Mouse (Mus musculus) kidney, adult 2 months (tissue): ENCODE measurements around the gene Mogs. TPM values are rescaled to one million over a fixed set of nuclear protein-coding genes. Genes with fewer than 3 reads are reported as not detected.
A peak's percentile ranks its signal among the peaks of the same experiment; 100 is the strongest.

Experiments
- DNase-seq: peaks from one replicate; pipeline ENCODE4 v3.0.0; 2021
- H3K27ac ChIP-seq: fragments of 200-500 bp; 2 replicates; pipeline ENCODE4 v1.5.1; 2012; ENCODE audit warnings: low read depth, low read length, control low read depth, inconsistent platforms; ENCODE audit not compliant: insufficient read depth
- H3K27me3 ChIP-seq: fragments of 200-500 bp; replicated peaks from 2 replicates; pipeline ENCODE4 v1.6.1; 2012; ENCODE audit warnings: mild to moderate bottlenecking, moderate library complexity, low read length, inconsistent platforms; ENCODE audit not compliant: control insufficient read depth, insufficient read depth
- H3K36me3 ChIP-seq: fragments of 200-500 bp; 2 replicates; pipeline ENCODE4 v1.6.1; 2012; ENCODE audit warnings: mild to moderate bottlenecking, moderate library complexity, low read length, inconsistent platforms; ENCODE audit not compliant: control insufficient read depth, insufficient read depth
- H3K4me1 ChIP-seq: fragments of 200-500 bp; 2 replicates; pipeline ENCODE4 v1.6.1; 2011; ENCODE audit warnings: low read length; ENCODE audit not compliant: control insufficient read depth, insufficient read depth
- H3K4me3 ChIP-seq: fragments of 200-500 bp; 2 replicates; pipeline ENCODE4 v1.5.1; 2011; ENCODE audit warnings: mild to moderate bottlenecking, low read depth, low read length, control low read depth; ENCODE audit not compliant: insufficient read depth
- CTCF ChIP-seq: fragments of 200-500 bp; conservative IDR thresholded peaks from 2 replicates; pipeline ENCODE4 v1.5.1; 2011; ENCODE audit warnings: low read depth, mild to moderate bottlenecking, control low read depth, low read length, moderate library complexity, mixed read lengths; ENCODE audit not compliant: insufficient read depth, insufficient read length
- POLR2A ChIP-seq: fragments of 200-500 bp; IDR thresholded peaks from one replicate; pipeline ENCODE4 v1.6.1; 2011; ENCODE audit warnings: low read depth, low read length, control low read depth
- WGBS: fragments of 180-500 bp; shearing (Covaris S2); methylation state at CpG from one replicate; pipeline ENCODE4 v1.1.7; 2018; 5-methylcytosine and 5-hydroxymethylcytosine counted together
- polyA plus RNA-seq: library from polyadenylated mRNA; depleted of rRNA; stranded (reverse); fragments of >200 nt; gene quantifications from 2 replicates; pipeline ENCODE4 v1.2.3, GENCODE M21; 2012

Gene Mogs
- polyA plus RNA-seq, 1 experiment = 35.5 TPM

DNA sequence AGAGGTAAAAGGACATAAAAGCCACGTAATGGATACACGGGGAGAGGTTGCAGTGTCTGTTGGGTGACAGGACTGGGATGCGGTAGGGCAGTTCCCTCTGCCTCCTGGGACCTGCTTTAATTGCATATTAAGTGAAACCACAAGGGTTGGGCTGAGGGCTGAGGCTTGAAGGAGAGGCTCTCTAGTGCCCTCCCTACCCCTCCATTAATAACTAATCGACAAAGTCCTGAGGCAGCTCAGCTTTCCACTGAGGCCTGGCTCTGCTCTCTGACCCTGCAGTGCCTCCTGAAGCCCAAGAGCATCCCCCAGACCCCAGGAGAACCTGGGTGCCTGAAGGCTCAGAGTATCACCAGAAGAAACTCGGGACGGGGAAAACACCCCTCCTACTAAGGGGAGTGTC lies 30.8 kb upstream of the Mogs start:
- WGBS = 30% methylated on average over 6 of the region's 6 CpGs
- 0 out of 2 replicates have a peak, but pooled peaks cover 1% of the 10 kb centered on the region for H3K27me3 ChIP-seq
- no peak overlapping the region for H3K4me3 ChIP-seq
- H3K36me3 ChIP-seq = no peaks in the 10 kb centered on the region
- H3K27ac ChIP-seq = no peak overlapping the region
- peak; percentile 39 for DNase-seq
- no peaks in the 10 kb centered on the region for H3K4me1 ChIP-seq
- TF ChIP-seq POLR2A = no peak

GRCm38 (mm10) chr6:83086121-83087035 lies 28.9 kb upstream of the Mogs start, which contains the start of gene Lbx2:
TSS of gene Lbx2 (plus strand) at chr6:83086367.
- no peaks in the 10 kb centered on the region for H3K36me3 ChIP-seq
- DNase-seq = no peak
- H3K4me3 ChIP-seq = peak within 1 kb of the TSS; percentile 48
- peak within 1 kb of the TSS; percentile 40 for H3K27ac ChIP-seq
- H3K4me1 ChIP-seq = no peaks in the 10 kb centered on the region
- H3K27me3 ChIP-seq = 0 out of 2 replicates have a peak, but pooled peaks cover 1% of the 10 kb centered on the region
- 14% methylated on average over 42 of the region's 42 CpGs for WGBS
- no peak for TF ChIP-seq POLR2A
- TF ChIP-seq CTCF = no peak

GRCm38 (mm10) chr6:83087205-83087925 lies 27.9 kb upstream of the Mogs start:
- peak; percentile 65 for DNase-seq
- 23% methylated on average over 47 of the region's 47 CpGs for WGBS
- H3K36me3 ChIP-seq = no peaks in the 10 kb centered on the region
- TF ChIP-seq POLR2A (no peak), CTCF (no peak)
- peak overlapping the region; percentile 40 for H3K27ac ChIP-seq
- peak overlapping the region; percentile 48 for H3K4me3 ChIP-seq
- no peaks in the 10 kb centered on the region for H3K4me1 ChIP-seq
- 0 out of 2 replicates have a peak, but pooled peaks cover 1% of the 10 kb centered on the region for H3K27me3 ChIP-seq

GRCm38 (mm10) chr6:83087926-83088260 lies 27.4 kb upstream of the Mogs start:
- 0 out of 2 replicates have a peak, but pooled peaks cover 3% of the 10 kb centered on the region for H3K4me1 ChIP-seq
- 47% methylated on average over 9 of the region's 9 CpGs for WGBS
- TF ChIP-seq POLR2A = no peak
- TF ChIP-seq CTCF = no peak
- H3K27ac ChIP-seq = 0 out of 2 replicates have a peak overlapping the region, but pooled peaks have one; percentile 40
- no peaks in the 10 kb centered on the region for H3K36me3 ChIP-seq
- DNase-seq = no peak
- H3K4me3 ChIP-seq = peak overlapping the region; percentile 48
- 0 out of 2 replicates have a peak, but pooled peaks cover 1% of the 10 kb centered on the region for H3K27me3 ChIP-seq

DNA sequence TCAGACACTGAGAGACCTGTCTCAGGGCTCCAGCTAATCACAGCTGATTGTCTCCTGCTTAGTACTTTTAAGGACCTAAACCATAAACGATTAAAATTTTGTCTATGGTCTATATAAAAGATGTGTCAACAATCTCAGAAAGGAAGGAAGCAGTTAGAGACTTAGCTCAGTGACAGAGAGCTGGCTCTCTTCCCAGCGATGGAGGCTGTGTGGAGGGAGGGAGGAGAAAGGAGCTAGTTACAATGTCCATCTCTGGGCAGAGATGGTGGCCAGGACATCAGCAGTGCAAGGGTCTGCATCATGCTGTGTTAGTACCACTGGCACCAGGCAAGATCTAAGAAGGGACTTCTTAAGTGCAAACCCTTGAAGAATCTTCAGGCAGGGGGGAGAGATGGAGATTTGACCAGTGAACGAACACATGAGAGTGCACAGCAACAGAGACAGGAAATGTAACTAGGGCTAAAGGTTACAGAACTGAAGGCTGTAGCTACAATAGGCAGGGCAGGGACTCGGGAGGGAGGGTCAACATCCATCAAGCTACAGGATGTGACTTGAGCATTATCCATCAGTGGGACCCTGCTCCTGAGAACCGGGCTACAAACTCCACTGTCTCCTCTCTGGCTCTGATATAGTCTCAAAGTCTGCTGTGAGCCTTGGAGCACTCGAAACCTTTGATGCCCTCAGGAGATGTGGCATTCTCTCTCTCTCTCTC lies 22.7 kb upstream of the Mogs start:
- Histone ChIP-seq H3K4me3 (no peak overlapping the region), H3K36me3 (no peaks in the 10 kb centered on the region), H3K27me3 (no peaks in the 10 kb centered on the region), H3K4me1 (0 out of 2 replicates have a peak, but pooled peaks cover 3% of the 10 kb centered on the region), H3K27ac (0 out of 2 replicates have a peak overlapping the region, but pooled peaks have one; percentile 17)
- DNase-seq = peak; percentile 59
- TF ChIP-seq POLR2A (no peak), CTCF (no peak)
- 17% methylated on average over 6 of the region's 6 CpGs for WGBS

DNA sequence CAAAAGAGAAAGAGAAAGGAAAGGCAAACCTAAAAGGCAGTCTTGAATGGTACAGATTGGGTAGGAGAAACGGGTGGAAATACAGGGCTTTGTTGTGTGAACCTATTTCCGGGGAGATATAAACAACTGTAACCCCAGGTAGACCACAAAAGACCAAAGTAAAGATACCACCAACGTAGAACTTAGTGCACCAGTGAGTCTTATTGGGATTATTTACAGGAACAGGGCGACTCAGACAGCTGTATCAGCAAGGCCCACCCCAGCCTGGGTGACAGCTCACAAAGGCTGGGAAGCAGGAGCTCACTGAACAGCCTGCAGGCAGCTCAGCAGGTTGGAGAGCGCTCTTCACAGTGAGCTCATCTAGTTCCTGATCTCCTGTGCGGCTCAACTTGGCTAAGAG lies 19.3 kb upstream of the Mogs start:
- TF ChIP-seq CTCF (no peak), POLR2A (no peak)
- no peaks in the 10 kb centered on the region for H3K27me3 ChIP-seq
- 87% methylated on average over 6 of the region's 6 CpGs for WGBS
- H3K36me3 ChIP-seq = no peaks in the 10 kb centered on the region
- H3K4me1 ChIP-seq = peaks cover 8% of the 10 kb centered on the region; the same call in 1 of the 2 replicates
- H3K27ac ChIP-seq = no peak overlapping the region
- no peak for DNase-seq
- H3K4me3 ChIP-seq = no peak overlapping the region

GRCm38 (mm10) chr6:83098411-83098810 lies 16.9 kb upstream of the Mogs start:
- no peak overlapping the region for H3K4me3 ChIP-seq
- H3K36me3 ChIP-seq = no peaks in the 10 kb centered on the region
- no peak for TF ChIP-seq CTCF
- H3K27me3 ChIP-seq = no peaks in the 10 kb centered on the region
- 27% methylated on average over 2 of the region's 2 CpGs for WGBS
- DNase-seq = peak; percentile 91
- no peak overlapping the region for H3K27ac ChIP-seq
- H3K4me1 ChIP-seq = peaks cover 19% of the 10 kb centered on the region
